Mouse (Mus musculus): ENCODE measurements at regions not wholly inside any gene's neighbourhood (a gene's known extent, or its start where the extent isn't known, plus 50 kb on each side); places are given as distances from the start of the nearest gene placed in this dataset.

GRCm38 (mm10) chr17:83998341-83998740 lies 150.6 kb upstream of the Haao start:
- no peak for TF ChIP-seq POLR2A (IDR thresholded peaks at IDR 0.05; ENCODE audit: borderline replicate concordance, control insufficient read depth, low read depth, low read length)
- no peak for TF ChIP-seq CTCF (IDR thresholded peaks at IDR 0.05; ENCODE audit: control insufficient read depth, insufficient read depth, low read length)
